Mouse (Mus musculus) kidney, postnatal 14 days (tissue): Measurements from ENCODE around the gene C2cd3.

Experiments used
- DNase-seq: peaks from one replicate; pipeline ENCODE4 v3.0.0; 2022; ENCODE audit warnings: mixed read lengths

The C2cd3 gene

GRCm38 (mm10) chr7:100500276-100500977 is 128.4 kb downstream of the C2cd3 start:
- no peak for DNase-seq

GRCm38 (mm10) chr7:100501027-100501843 is 129.2 kb downstream of the C2cd3 start:
- no peak for DNase-seq

DNA sequence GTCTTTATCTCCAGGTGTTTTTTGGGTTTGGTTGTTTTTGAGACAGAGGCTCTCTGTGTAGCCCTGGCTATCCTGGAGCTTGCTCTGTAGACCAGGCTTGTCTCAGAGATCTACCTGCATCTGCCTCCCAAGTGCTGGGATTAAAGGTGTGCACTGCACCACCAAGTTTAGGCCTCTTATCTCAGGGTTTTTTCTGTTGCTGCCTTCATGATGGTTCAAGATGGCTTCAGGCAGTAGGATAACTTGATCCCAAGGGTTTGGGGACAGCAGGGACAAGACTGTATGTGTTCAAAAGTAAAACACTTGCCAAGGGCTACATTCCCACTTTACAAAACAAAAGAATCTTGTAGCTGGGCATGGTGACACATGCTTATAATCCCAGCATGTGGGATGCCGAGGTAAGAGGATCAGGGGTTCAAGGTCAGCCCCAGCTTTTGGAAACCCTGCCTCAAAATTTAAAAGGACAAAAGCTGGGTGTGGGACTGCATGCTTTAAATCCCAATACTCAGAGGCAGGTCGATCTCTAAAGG is 129.9 kb downstream of the C2cd3 start:
- DNase-seq = no peak

GRCm38 (mm10) chr7:100502374-100502922 is 130.4 kb downstream of the C2cd3 start:
- no peak for DNase-seq

DNA sequence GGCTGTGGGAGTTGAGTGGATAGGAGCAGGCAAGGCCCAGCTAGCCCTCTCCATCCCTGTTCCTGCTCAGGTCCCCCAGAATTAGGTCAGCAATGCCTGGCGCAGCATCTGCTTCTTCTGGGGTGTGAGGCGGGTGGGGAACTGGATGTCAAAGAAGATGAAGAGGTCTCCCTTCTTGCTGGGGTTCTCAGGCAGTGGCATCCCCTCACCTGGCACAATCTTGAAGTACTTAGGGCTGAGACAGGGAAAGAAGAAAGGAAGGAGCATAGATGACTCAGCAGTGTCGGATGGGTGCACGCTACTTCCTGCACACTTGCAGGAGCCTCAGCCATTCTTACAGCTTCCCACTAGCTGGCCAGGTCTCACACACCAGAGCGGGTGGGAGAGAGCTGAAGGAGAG is 131.0 kb downstream of the C2cd3 start:
- DNase-seq = no peak

GRCm38 (mm10) chr7:100504740-100505487 is 132.9 kb downstream of the C2cd3 start:
- DNase-seq = no peak

- DNase-seq = no peak
Measured at GRCm38 (mm10) chr7:100506494-100506893, 134.5 kb downstream of the C2cd3 start.

DNA sequence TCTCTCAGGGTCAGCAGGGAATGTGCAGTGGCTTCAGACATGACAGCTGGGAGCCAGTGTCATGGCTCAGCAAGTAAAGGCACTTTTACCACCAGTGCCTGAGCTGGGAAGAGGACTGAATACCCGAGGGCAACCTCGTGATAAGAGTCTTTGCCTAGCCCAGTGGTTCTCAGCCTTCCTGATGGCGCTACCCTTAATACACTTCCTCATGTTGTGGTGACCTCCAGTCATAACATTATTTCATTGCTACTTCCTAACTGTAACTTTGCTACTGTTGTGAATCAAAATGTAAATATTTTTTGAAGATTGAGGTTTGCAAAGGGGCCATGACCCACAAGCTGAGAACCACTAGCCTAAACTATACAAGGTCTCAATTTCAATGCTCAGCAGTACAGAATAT is 136.6 kb downstream of the C2cd3 start:
- no peak for DNase-seq

- DNase-seq = no peak
Measured at GRCm38 (mm10) chr7:100511602-100512001, 139.6 kb downstream of the C2cd3 start.

- DNase-seq = no peak
Measured at GRCm38 (mm10) chr7:100514573-100514972, 142.5 kb downstream of the C2cd3 start, which contains the start of gene Dnajb13. Gene Dnajb13 (minus strand): TSS chr7:100514960.
